10 mouse cellular contexts compared by ENCODE assay signal in genomic region chr6:89659692-89660423, GRCm38 (mm10). TPM values are rescaled to one million over a fixed set of nuclear protein-coding genes. Genes with fewer than 3 reads are reported as not detected.
DNase-seq lines count a peak whose midpoint lies in the region; ATAC-seq and TF ChIP-seq lines count a peak whose summit lies in the region.
"Had no signal": no experiment of that assay in that cellular context is flagged by ENCODE, and none has a peak within 500 bp of the region (broad histone marks: within the 10 kb centered on the region; RNA-seq: fewer than 3 reads in every experiment).

No protein-coding gene starts in this region.

- peak; percentile 84 for TF ChIP-seq CTCF in kidney, adult 2 months (conservative IDR thresholded peaks at IDR 0.05; ENCODE audit: insufficient read depth, insufficient read length, low read depth, low read length)
- TF ChIP-seq CTCF in bone marrow macrophage, adult 2 months (IDR thresholded peaks at IDR 0.05; ENCODE audit: low read depth, low read length), result peak; percentile 73

- ATAC-seq in erythroid progenitor cell, adult 5-6 weeks (replicated peaks; ENCODE audit: low FRiP score, poor library complexity, severe bottlenecking), result no peak

- no peaks in the 10 kb centered on the region for H3K4me1 ChIP-seq in kidney, adult 2 months (ENCODE audit: control insufficient read depth, insufficient read depth, low read length)
- no peaks in the 10 kb centered on the region for H3K4me1 ChIP-seq in bone marrow macrophage, adult 2 months (ENCODE audit: control insufficient read depth, insufficient read depth, low read length)
- H3K4me1 ChIP-seq: limb, embryonic 12.5 days had no signal

- H3K36me3 ChIP-seq in kidney, adult 2 months (ENCODE audit: control insufficient read depth, insufficient read depth, low read length), result no peaks in the 10 kb centered on the region

- H3K4me3 ChIP-seq in kidney, adult 2 months (ENCODE audit: insufficient read depth, low read depth, low read length), result no peak overlapping the region
- H3K4me3 ChIP-seq in bone marrow macrophage, adult 2 months (ENCODE audit: insufficient read depth, low read length), result no peak overlapping the region
- H3K4me3 ChIP-seq: limb, embryonic 12.5 days had no signal

- WGBS in kidney, adult 2 months, result 38% methylated on average over 7 of the region's 7 CpGs

- no peak for TF ChIP-seq POLR2A in kidney, adult 2 months (IDR thresholded peaks at IDR 0.05; ENCODE audit: low read depth, low read length)
- TF ChIP-seq POLR2A in bone marrow macrophage, adult 2 months (IDR thresholded peaks at IDR 0.05; ENCODE audit: borderline replicate concordance, low read depth, low read length), result no peak

- no peaks in the 10 kb centered on the region for H3K27me3 ChIP-seq in kidney, adult 2 months (replicated peaks; ENCODE audit: control insufficient read depth, insufficient read depth, low read length)
- H3K27me3 ChIP-seq: limb, embryonic 12.5 days had no signal

- intact Hi-C loops in heart, postnatal 14 days (cut with DNase I), result no loop called here

- H3K27ac ChIP-seq in kidney, adult 2 months (ENCODE audit: insufficient read depth, low read depth, low read length), result no peak overlapping the region
- H3K27ac ChIP-seq in bone marrow macrophage, adult 2 months (ENCODE audit: insufficient read depth, low read depth, low read length), result no peak overlapping the region
- H3K27ac ChIP-seq: limb, embryonic 12.5 days had no signal

- DNase-seq in kidney, adult 2 months, result peak; percentile 50
- no peak for DNase-seq in kidney, adult 11 months
- peak; percentile 58 for DNase-seq in ES-CJ7 (ENCODE audit: low read depth, low spot score)
- DNase-seq in heart, postnatal 14 days, result peak; percentile 56 to 66
- peak; percentile 63 for DNase-seq in lung, postnatal 10 days
- no peak for DNase-seq in T-cell, adult 2 months (ENCODE audit: low spot score)

RNA-seq across cellular contexts. Expression of gene Txnrd3, which starts 16.1 kb away (rescaled TPM):
- polyA plus RNA-seq in kidney, adult 2 months (2012; rRNA removed), result 16.9 and 18.7 TPM in 2 replicates
- 2.1 TPM in 2 replicates for polyA plus RNA-seq in bone marrow macrophage, adult 2 months (2012; ENCODE audit: insufficient read depth, insufficient read length, missing spikeins)
- 10 to 100 TPM; 20.1 to 20.3 TPM for total RNA-seq in heart, postnatal 14 days (2021)
- 1.3 TPM in 1 of 2 replicates, not detected in the other for total RNA-seq in erythroid progenitor cell, adult 5-6 weeks (2015; ENCODE audit: low replicate concordance)
- total RNA-seq in erythroid progenitor cell, adult 5-6 weeks (2017; ENCODE audit: low replicate concordance), result 1.5 TPM in 1 of 2 replicates, not detected in the other

RNA-seq across cellular contexts. Expression of gene Vmn1r40, which starts 47.5 kb away (rescaled TPM):
- polyA plus RNA-seq in kidney, adult 2 months (2012; rRNA removed), result not detected in 2 replicates
- polyA plus RNA-seq in bone marrow macrophage, adult 2 months (2012; ENCODE audit: insufficient read depth, insufficient read length, missing spikeins), result not detected in 2 replicates
- total RNA-seq in heart, postnatal 14 days (2021), result not detected
- total RNA-seq in erythroid progenitor cell, adult 5-6 weeks (2015; ENCODE audit: low replicate concordance), result not detected in 2 replicates
- not detected in 2 replicates for total RNA-seq in erythroid progenitor cell, adult 5-6 weeks (2017; ENCODE audit: low replicate concordance)
- polyA plus RNA-seq: limb, embryonic 12.5 days; stomach, embryonic 14.5 days had no signal

Comparison
In these comparisons a context has a peak if more than half of its experiments do, and no peak if none do; other contexts are left out.
1. DNase-seq: peak in kidney, adult 2 months (single experiment), ES-CJ7 (single experiment), heart, postnatal 14 days (2 of 2) and lung, postnatal 10 days (single experiment); none in kidney, adult 11 months (single experiment) and T-cell, adult 2 months (single experiment).
2. RNA of gene Txnrd3, which starts 16.1 kb away (total RNA-seq): 20.1 to 20.3 TPM in heart, postnatal 14 days; 1.3 to 1.5 TPM in erythroid progenitor cell, adult 5-6 weeks; every median in the first group is over 4 times any median in the second.